Mouse (Mus musculus) CD4-positive, CD25-positive, alpha-beta regulatory T cell (primary cell): ENCODE measurements around the gene Paqr9. TPM values are rescaled to one million over a fixed set of nuclear protein-coding genes. Genes with fewer than 3 reads are reported as not detected.

Experiments used
- polyA plus RNA-seq: library from polyadenylated mRNA; unstranded; fragments of 100-300 nt; shearing (Covaris generic); gene quantifications from one replicate; pipeline ENCODE4 v1.2.1, GENCODE M21; 2017

The Paqr9 gene
- polyA plus RNA-seq, result 0.07 TPM

DNA sequence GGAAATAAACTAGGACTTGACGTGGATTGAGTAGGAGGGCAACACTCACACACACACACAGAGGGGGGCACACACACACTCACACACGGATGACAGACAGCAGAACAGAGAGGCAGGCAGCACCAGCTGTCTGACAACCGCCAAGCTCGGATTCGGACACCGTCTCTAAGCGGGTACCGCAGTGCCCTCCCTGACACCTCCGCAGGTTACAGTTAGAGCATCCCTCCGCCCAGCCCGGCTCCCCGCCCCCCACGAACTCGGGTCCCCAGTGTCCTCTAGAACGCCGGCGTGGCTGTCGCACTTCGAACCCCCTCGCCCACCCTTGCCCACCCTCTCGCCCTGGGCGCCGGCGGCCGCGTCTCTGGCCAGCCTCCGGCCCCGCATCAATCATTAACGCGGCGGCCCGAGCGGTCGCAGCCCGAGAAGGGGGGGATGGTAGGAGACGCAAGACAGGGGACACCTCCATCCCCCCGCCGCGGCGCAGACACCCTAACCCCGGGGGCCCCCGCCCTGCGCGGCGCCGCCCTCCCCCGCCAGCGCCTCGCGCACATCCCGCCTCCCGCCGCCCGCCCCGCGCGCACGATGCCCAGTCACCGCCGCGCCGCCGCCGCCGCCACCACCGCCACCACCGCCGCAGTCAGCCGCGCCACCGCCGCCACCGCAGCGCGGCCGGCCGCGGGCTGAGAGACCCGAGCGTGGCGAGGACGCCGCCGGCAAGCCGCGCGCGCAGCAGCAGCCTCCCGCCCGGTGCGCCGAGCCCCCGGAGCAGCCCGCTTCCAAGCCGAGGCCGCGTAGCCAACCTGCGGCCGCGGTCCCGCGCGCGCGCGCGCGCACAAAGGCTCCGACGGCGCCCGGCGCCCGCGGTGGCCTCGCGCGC, at the start of gene Paqr9:
Gene Paqr9 (plus strand): TSS at position 599 of the 877 bp plus-strand sequence.

DNA sequence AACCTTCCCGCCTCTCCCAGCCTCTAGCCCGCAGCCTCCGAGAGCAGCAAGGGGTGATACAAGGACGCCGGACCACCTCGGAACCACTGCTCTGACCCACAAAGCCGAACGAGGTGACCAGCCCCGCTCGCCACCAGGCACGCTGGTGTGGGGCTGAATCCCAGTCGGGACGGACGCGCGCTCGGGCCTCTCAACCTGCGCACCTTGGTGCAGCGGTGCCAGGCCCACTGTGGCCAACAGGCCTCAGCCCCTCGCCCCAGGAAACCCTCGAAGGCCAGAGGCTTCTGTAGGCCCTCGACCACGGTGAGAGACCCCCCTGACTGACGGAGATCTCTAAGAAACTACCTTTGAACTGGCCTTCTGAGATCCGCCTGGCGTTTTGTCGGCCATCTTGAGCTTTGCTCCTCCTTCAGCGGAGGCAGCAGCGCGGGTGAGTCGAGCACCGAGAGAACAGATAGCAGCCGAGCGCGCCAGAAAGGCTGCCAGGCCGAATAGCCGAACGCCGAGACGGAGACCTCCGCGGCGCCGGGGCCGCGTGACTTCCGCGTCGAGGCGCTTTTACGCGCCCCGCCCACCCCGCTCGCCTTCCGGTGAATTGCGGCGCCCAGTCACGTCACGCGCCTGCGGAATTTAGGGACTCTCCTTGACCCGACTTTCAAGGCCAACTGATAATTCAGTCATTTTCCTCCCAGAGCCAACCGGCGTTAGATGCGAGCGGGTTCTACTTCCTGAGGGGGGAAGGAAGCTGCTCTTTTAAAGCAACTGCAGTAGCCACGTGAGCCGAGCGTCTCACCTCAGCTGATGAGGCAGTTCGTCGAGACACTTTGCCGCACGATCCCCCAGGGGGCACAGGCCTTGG, 47.8 kb upstream of the Paqr9 start, which contains the start of gene U2surp:
Gene U2surp (minus strand): TSS at position 525 of the 859 bp plus-strand sequence.

Other genes with a start within 250 kb of the Paqr9 start
- 11.0 TPM for gene Chst2, start 152.9 kb upstream of the Paqr9 start, polyA plus RNA-seq
- 177 TPM for gene U2surp, start 47.7 kb upstream of the Paqr9 start, polyA plus RNA-seq
- 0.12 TPM for gene Pcolce2, start 77.9 kb downstream of the Paqr9 start, polyA plus RNA-seq
- 0.44 TPM for gene Trpc1, start 190.7 kb downstream of the Paqr9 start, polyA plus RNA-seq